Mouse (Mus musculus): ENCODE results near the gene Kcnk12. TPM values are rescaled to one million over a fixed set of nuclear protein-coding genes. Genes with fewer than 3 reads are reported as not detected.

Kcnk12 gene
- polyA plus RNA-seq, 1 experiment from 2014 or later, result 0.45 TPM

Other genes starting within 250 kb of the Kcnk12 start
- gene Epcam, start 162.0 kb downstream of the Kcnk12 start, polyA plus RNA-seq (2014; fragmentation: Nextera tagmentation; extraction: Ambion mirVana), result 87.7 and 93.7 TPM in 2 replicates
- gene Msh2, start 125.7 kb downstream of the Kcnk12 start, polyA plus RNA-seq (2014; fragmentation: Nextera tagmentation; extraction: Ambion mirVana), result 93.7 and 96.1 TPM in 2 replicates
- gene Rpl36-ps4, start 123.0 kb upstream of the Kcnk12 start, polyA plus RNA-seq (2014; fragmentation: Nextera tagmentation; extraction: Ambion mirVana), result not detected in 2 replicates
- 88.7 and 99.0 TPM in 2 replicates for gene Msh6, start 177.1 kb upstream of the Kcnk12 start, polyA plus RNA-seq (2014; fragmentation: Nextera tagmentation; extraction: Ambion mirVana)

Measured in embryonic facial prominence, embryonic 11.5 days (tissue).